In genomic region chr6:102564011-102564731, GRCm38 (mm10) we compare ENCODE assay signal across 8 mouse cellular contexts. TPM values are rescaled to one million over a fixed set of nuclear protein-coding genes. Genes with fewer than 3 reads are reported as not detected.
DNase-seq lines count a peak whose midpoint lies in the region; ATAC-seq and TF ChIP-seq lines count a peak whose summit lies in the region.

No protein-coding gene starts in this region.

- peak overlapping the region; percentile 88 for H3K4me2 ChIP-seq in forebrain, embryonic 13.5 days
- H3K4me2 ChIP-seq in hindbrain, embryonic 16.5 days (ENCODE audit: low read length), result peak overlapping the region; percentile 74
- peak overlapping the region; percentile 85 for H3K4me2 ChIP-seq in midbrain, embryonic 14.5 days (ENCODE audit: low read length)
- H3K4me2 ChIP-seq in stomach, postnatal 0 days (replicated peaks; ENCODE audit: low read depth), result peak overlapping the region; percentile 79

- under 1% methylated on average over 62 of the region's 63 CpGs for WGBS in heart, adult 2 months
- WGBS in forebrain, embryonic 13.5 days, result under 1% methylated on average over 55 of the region's 63 CpGs
- under 1% methylated on average over 37 of the region's 63 CpGs for WGBS in hindbrain, embryonic 16.5 days
- WGBS in midbrain, embryonic 14.5 days, result under 1% methylated on average over 63 of the region's 63 CpGs
- under 1% methylated on average over 44 of the region's 63 CpGs for WGBS in stomach, postnatal 0 days

- H3K79me2 ChIP-seq in heart, adult 2 months (replicated peaks; ENCODE audit: control insufficient read depth, insufficient read depth, low read length), result no peaks in the 10 kb centered on the region

- H3K27me3 ChIP-seq in heart, adult 2 months (ENCODE audit: control insufficient read depth, insufficient read depth, low read length), result no peaks in the 10 kb centered on the region
- peaks cover 4% of the 10 kb centered on the region; the same call in 1 of the 2 replicates for H3K27me3 ChIP-seq in forebrain, embryonic 13.5 days
- no peaks in the 10 kb centered on the region for H3K27me3 ChIP-seq in hindbrain, embryonic 16.5 days (replicated peaks; ENCODE audit: control insufficient read depth, insufficient read depth, low read length)
- no peaks in the 10 kb centered on the region for H3K27me3 ChIP-seq in midbrain, embryonic 14.5 days (ENCODE audit: control insufficient read depth, insufficient read depth, low read length)
- no peaks in the 10 kb centered on the region for H3K27me3 ChIP-seq in stomach, postnatal 0 days (ENCODE audit: control insufficient read depth, insufficient read depth, low read length)

- no peaks in the 10 kb centered on the region for H3K4me1 ChIP-seq in heart, adult 2 months (ENCODE audit: control insufficient read depth, insufficient read depth, low read length)
- H3K4me1 ChIP-seq in forebrain, embryonic 13.5 days, result peaks cover 13% of the 10 kb centered on the region
- H3K4me1 ChIP-seq in hindbrain, embryonic 16.5 days (ENCODE audit: control insufficient read depth, insufficient read depth, low read depth, low read length), result no peaks in the 10 kb centered on the region; the same call in 1 of the 2 replicates
- no peaks in the 10 kb centered on the region for H3K4me1 ChIP-seq in midbrain, embryonic 14.5 days (ENCODE audit: control insufficient read depth, insufficient read depth, low read length)
- H3K4me1 ChIP-seq in stomach, postnatal 0 days (replicated peaks; ENCODE audit: control insufficient read depth, insufficient read depth), result no peaks in the 10 kb centered on the region

- H3K4me3 ChIP-seq in heart, adult 2 months, result no peak overlapping the region
- H3K4me3 ChIP-seq in forebrain, embryonic 13.5 days, result peak overlapping the region; percentile 62
- H3K4me3 ChIP-seq in hindbrain, embryonic 16.5 days (ENCODE audit: low read length), result peak overlapping the region; percentile 58
- peak overlapping the region; percentile 65 for H3K4me3 ChIP-seq in left cerebral cortex, adult 2 months
- peak overlapping the region; percentile 52 for H3K4me3 ChIP-seq in midbrain, embryonic 14.5 days (replicated peaks; ENCODE audit: low read depth, low read length)
- peak overlapping the region; percentile 54 for H3K4me3 ChIP-seq in stomach, postnatal 0 days (ENCODE audit: low read depth, low read length)

- no peak for TF ChIP-seq POLR2A in heart, adult 2 months (IDR thresholded peaks at IDR 0.05; ENCODE audit: insufficient read depth, low read depth, low read length)

- no peaks in the 10 kb centered on the region for H3K36me3 ChIP-seq in heart, adult 2 months (ENCODE audit: control insufficient read depth, insufficient read depth, low read length)
- H3K36me3 ChIP-seq in forebrain, embryonic 13.5 days (ENCODE audit: poor library complexity, severe bottlenecking), result no peaks in the 10 kb centered on the region
- H3K36me3 ChIP-seq in hindbrain, embryonic 16.5 days (ENCODE audit: control insufficient read depth, insufficient read depth, low read length), result no peaks in the 10 kb centered on the region
- no peaks in the 10 kb centered on the region for H3K36me3 ChIP-seq in midbrain, embryonic 14.5 days (ENCODE audit: control insufficient read depth, insufficient read depth, low read length)
- H3K36me3 ChIP-seq in stomach, postnatal 0 days (ENCODE audit: control insufficient read depth, insufficient read depth, low read length), result no peaks in the 10 kb centered on the region

- peak; percentile 22 for TF ChIP-seq CTCF in heart, adult 2 months (IDR thresholded peaks at IDR 0.05)
- TF ChIP-seq CTCF in left cerebral cortex, adult 2 months (IDR thresholded peaks at IDR 0.05), result no peak; the same call in none of the 2 replicates
- peak; percentile 64 for TF ChIP-seq CTCF in stomach, postnatal 0 days (IDR thresholded peaks at IDR 0.05; ENCODE audit: low read depth)

- intact Hi-C loops in heart, adult 2 months (cut with DNase I), result loop anchor here (5.0 kb wide), 1 partner anchor 392 kb away; no protein-coding TSS in a partner anchor
- intact Hi-C loops in heart, postnatal 25 days (cut with DNase I), result no loop called here
- intact Hi-C loops in left cerebral cortex, adult 2 months (cut with DNase I), result loop anchor here (5.0 kb wide), 2 partner anchors 127 to 192 kb away; no protein-coding TSS in a partner anchor

- no peak for TF ChIP-seq EP300 in heart, adult 2 months (IDR thresholded peaks at IDR 0.05; ENCODE audit: insufficient read depth, low read depth, low read length)
- no peak for TF ChIP-seq EP300 in stomach, postnatal 0 days (optimal IDR thresholded peaks at IDR 0.05)

- H3K27ac ChIP-seq in heart, adult 2 months, result no peak overlapping the region
- no peak overlapping the region for H3K27ac ChIP-seq in forebrain, embryonic 13.5 days
- H3K27ac ChIP-seq in hindbrain, embryonic 16.5 days (ENCODE audit: low read depth, low read length), result peak overlapping the region; percentile 59; the same call in 1 of the 2 replicates
- peak overlapping the region; percentile 87 for H3K27ac ChIP-seq in left cerebral cortex, adult 2 months
- peak overlapping the region; percentile 53 for H3K27ac ChIP-seq in midbrain, embryonic 14.5 days (replicated peaks; ENCODE audit: low read depth, low read length)
- no peak overlapping the region for H3K27ac ChIP-seq in stomach, postnatal 0 days (replicated peaks)

- H3K9ac ChIP-seq in heart, adult 2 months (ENCODE audit: low read depth, low read length), result no peak overlapping the region
- H3K9ac ChIP-seq in forebrain, embryonic 13.5 days, result peak overlapping the region; percentile 66
- peak overlapping the region; percentile 60 for H3K9ac ChIP-seq in hindbrain, embryonic 16.5 days (ENCODE audit: low read depth, low read length)
- H3K9ac ChIP-seq in midbrain, embryonic 14.5 days (replicated peaks; ENCODE audit: low read length), result peak overlapping the region; percentile 46
- peak overlapping the region; percentile 52 for H3K9ac ChIP-seq in stomach, postnatal 0 days (ENCODE audit: low read length)

- peak; percentile 15 to 33 for DNase-seq in heart, adult 2 months
- no peak for DNase-seq in heart, postnatal 25 days (ENCODE audit: low spot score)
- peak; percentile 16 for DNase-seq in cerebellum, adult 11-12 months
- peak; percentile 82 to 85 for DNase-seq in left cerebral cortex, adult 2 months (ENCODE audit: extremely low spot score in 1 of 2, low spot score in 2 of 2)
- DNase-seq in midbrain, embryonic 14.5 days, result peak; percentile 90
- peak; percentile 86 for DNase-seq in stomach, postnatal 0 days (ENCODE audit: low spot score)

- no peaks in the 10 kb centered on the region for H3K9me3 ChIP-seq in forebrain, embryonic 13.5 days (replicated peaks)
- no peaks in the 10 kb centered on the region for H3K9me3 ChIP-seq in hindbrain, embryonic 16.5 days (ENCODE audit: control insufficient read depth, low read length)
- H3K9me3 ChIP-seq in midbrain, embryonic 14.5 days (ENCODE audit: control insufficient read depth, low read length), result no peaks in the 10 kb centered on the region
- no peaks in the 10 kb centered on the region for H3K9me3 ChIP-seq in stomach, postnatal 0 days (ENCODE audit: control insufficient read depth, low read length)

- peak; percentile 99 for ATAC-seq in forebrain, embryonic 13.5 days
- peak; percentile 98 for ATAC-seq in hindbrain, embryonic 16.5 days
- peak; percentile 98 for ATAC-seq in midbrain, embryonic 14.5 days (ENCODE audit: low FRiP score, low TSS enrichment)
- ATAC-seq in stomach, postnatal 0 days (ENCODE audit: low FRiP score, low TSS enrichment), result peak; percentile 98

RNA-seq across cellular contexts. Expression of gene Cntn3, which starts 8.7 kb away (rescaled TPM):
- total RNA-seq in heart, adult 2 months (2021), result not detected
- polyA plus RNA-seq in heart, adult 2 months (2012; rRNA removed), result 0.03 and 0.04 TPM in 2 replicates
- under 1 TPM; 0.06 to 0.08 TPM for total RNA-seq in heart, postnatal 25 days (2021)
- 1.1 and 1.2 TPM in 2 replicates for polyA plus RNA-seq in forebrain, embryonic 13.5 days (2015; fragmentation: Nextera tagmentation; extraction: Ambion mirVana)
- polyA plus RNA-seq in hindbrain, embryonic 16.5 days (2015; fragmentation: Nextera tagmentation; extraction: Ambion mirVana), result 3.1 and 3.5 TPM in 2 replicates
- total RNA-seq in left cerebral cortex, adult 2 months (2021), result 10 to 100 TPM; 22.5 to 29.3 TPM
- polyA plus RNA-seq in midbrain, embryonic 14.5 days (2014; fragmentation: Nextera tagmentation; extraction: Ambion mirVana), result 3.2 and 4.0 TPM in 2 replicates
- polyA plus RNA-seq in stomach, postnatal 0 days (2015; fragmentation: Nextera tagmentation; extraction: Ambion mirVana), result 1.1 and 1.2 TPM in 2 replicates

Comparison
In these comparisons a context has a peak if more than half of its experiments do, and no peak if none do; other contexts are left out.
1. H3K27ac ChIP-seq: peak in hindbrain, embryonic 16.5 days (single experiment), left cerebral cortex, adult 2 months (single experiment) and midbrain, embryonic 14.5 days (single experiment); none in heart, adult 2 months (single experiment), forebrain, embryonic 13.5 days (single experiment) and stomach, postnatal 0 days (single experiment).
2. Peak in every context shown above with its lines, with median percentiles within 50 percentile points of each other: ATAC-seq and H3K4me2 ChIP-seq.